Mouse (Mus musculus): ENCODE results near the gene Med29.

GRCm38 (mm10) chr7:28378769-28379651 is 13.5 kb downstream of the Med29 start:
- TF ChIP-seq CTCF (IDR thresholded peaks at IDR 0.05; ENCODE audit: low read depth) (no peak), EP300 (IDR thresholded peaks at IDR 0.05; ENCODE audit: low read depth) (no peak)
